Mouse (Mus musculus): ENCODE data around the gene Egln1. TPM values are rescaled to one million over a fixed set of nuclear protein-coding genes. Genes with fewer than 3 reads are reported as not detected.

Egln1 gene
- polyA plus RNA-seq, 1 experiment from 2014 or later: 3.5 TPM

DNA sequence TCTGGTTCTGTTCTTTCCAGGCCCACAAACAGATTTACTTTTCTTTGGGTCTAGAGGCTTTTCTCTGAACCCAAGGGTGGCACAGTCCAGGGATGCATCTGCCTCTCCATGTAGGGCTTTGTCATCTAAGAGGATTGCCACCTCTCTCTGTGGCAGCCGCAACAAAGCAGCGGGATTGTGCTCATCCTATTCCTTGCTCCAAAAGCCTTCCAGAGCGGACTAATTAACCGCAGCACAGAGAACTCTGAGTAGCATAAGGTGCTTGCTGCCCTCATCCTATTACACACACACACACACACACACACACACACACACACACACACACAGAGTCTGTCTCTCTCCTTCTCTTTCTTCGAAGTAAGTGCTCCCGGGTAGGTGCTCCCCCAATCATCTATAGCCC, 5.3 kb downstream of the Egln1 start:
- peaks cover 33% of the 10 kb centered on the region for H3K4me1 ChIP-seq (replicated peaks)
- H3K36me3 ChIP-seq (replicated peaks): peaks cover 19% of the 10 kb centered on the region
- no peak overlapping the region for H3K4me3 ChIP-seq (replicated peaks)
- no peak overlapping the region for H3K27ac ChIP-seq (replicated peaks)
- H3K9ac ChIP-seq: no peak overlapping the region
- H3K27me3 ChIP-seq: peaks cover 15% of the 10 kb centered on the region
- ATAC-seq (ENCODE audit: insufficient read depth): no peak
- H3K4me2 ChIP-seq: no peak overlapping the region
- WGBS (ENCODE audit: insufficient replicate concordance): 87% methylated on average over 6 of the region's 6 CpGs
- H3K9me3 ChIP-seq (replicated peaks): no peaks in the 10 kb centered on the region

DNA sequence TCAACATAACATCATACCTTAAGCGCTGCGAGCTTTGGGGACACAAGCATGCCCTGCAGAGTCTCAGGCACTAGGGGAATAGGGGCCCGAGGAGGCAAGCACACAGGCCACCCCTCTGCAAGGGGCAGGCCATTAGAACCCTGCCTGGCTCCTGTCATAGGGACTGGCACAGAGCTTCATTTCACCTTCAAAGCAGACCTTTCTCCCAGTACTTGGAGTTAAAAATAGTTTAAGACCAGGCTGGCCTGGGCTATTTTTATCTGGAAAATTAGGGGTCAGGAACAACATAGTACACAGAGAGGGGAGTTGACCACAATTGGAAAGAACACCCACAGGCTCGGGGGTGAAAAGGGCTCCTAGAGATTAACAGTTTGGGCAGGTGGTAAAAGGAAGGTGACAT, 11.8 kb downstream of the Egln1 start:
- Histone ChIP-seq H3K36me3 (replicated peaks) (peaks cover 16% of the 10 kb centered on the region; the same call in 1 of the 2 replicates), H3K4me1 (replicated peaks) (no peaks in the 10 kb centered on the region), H3K9me3 (replicated peaks) (no peaks in the 10 kb centered on the region), H3K9ac (no peak overlapping the region), H3K27ac (replicated peaks) (no peak overlapping the region), H3K4me2 (no peak overlapping the region), H3K27me3 (no peaks in the 10 kb centered on the region), H3K4me3 (replicated peaks) (no peak overlapping the region)
- ATAC-seq (ENCODE audit: insufficient read depth): no peak
- 68% methylated on average over 4 of the region's 4 CpGs for WGBS (ENCODE audit: insufficient replicate concordance)

DNA sequence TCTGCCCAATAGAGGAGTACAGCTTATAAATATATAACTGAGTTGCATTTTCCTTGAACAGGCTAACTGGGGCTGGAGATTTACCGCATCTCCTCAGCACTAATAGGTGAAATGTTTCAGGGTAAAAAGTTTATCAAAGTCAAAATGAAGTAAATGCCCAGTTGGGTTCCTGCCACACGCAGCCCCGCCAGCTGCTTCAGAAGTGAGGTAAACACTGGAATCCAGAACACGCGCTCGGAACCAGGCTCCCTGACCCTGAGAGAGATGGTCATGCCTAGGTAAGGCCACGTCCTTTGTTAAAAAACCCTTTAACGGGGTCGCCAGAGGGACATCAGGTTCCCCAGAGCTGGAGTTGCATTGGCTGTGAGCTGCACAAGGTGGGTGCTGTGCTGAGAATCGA, 12.4 kb downstream of the Egln1 start:
- H3K4me3 ChIP-seq (replicated peaks): no peak overlapping the region
- no peaks in the 10 kb centered on the region for H3K4me1 ChIP-seq (replicated peaks)
- 86% methylated on average over 10 of the region's 10 CpGs for WGBS (ENCODE audit: insufficient replicate concordance)
- H3K36me3 ChIP-seq (replicated peaks): peaks cover 14% of the 10 kb centered on the region; the same call in 1 of the 2 replicates
- ATAC-seq (ENCODE audit: insufficient read depth): no peak
- H3K27me3 ChIP-seq: no peaks in the 10 kb centered on the region
- H3K9me3 ChIP-seq (replicated peaks): no peaks in the 10 kb centered on the region
- H3K9ac ChIP-seq: no peak overlapping the region
- H3K27ac ChIP-seq (replicated peaks): no peak overlapping the region
- H3K4me2 ChIP-seq: no peak overlapping the region

DNA sequence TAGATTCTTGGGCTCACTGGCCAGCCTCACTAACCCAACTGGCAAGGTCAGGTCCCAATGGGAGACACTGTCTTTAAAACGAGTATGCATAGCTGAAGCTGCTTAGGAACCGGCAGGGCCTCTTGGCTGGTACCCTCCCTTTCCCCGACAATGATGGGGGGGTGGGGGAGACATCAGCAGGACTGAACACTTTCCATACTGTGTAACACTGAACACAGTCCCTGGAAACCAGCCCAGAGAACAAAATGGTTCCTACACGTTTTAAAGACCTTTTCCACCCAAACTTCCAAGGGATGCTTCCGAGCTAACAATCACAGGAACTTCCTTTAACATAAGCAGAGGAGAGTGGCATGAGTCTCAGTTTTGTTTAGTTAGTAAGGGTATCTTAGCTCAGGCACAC, 14.0 kb downstream of the Egln1 start:
- no peaks in the 10 kb centered on the region for H3K9me3 ChIP-seq (replicated peaks)
- ATAC-seq (ENCODE audit: insufficient read depth): no peak
- peaks cover 6% of the 10 kb centered on the region; the same call in 1 of the 2 replicates for H3K36me3 ChIP-seq (replicated peaks)
- H3K9ac ChIP-seq: no peak overlapping the region
- no peak overlapping the region for H3K27ac ChIP-seq (replicated peaks)
- peaks cover 5% of the 10 kb centered on the region for H3K4me1 ChIP-seq (replicated peaks)
- WGBS (ENCODE audit: insufficient replicate concordance): 60% methylated on average over 5 of the region's 5 CpGs
- no peaks in the 10 kb centered on the region for H3K27me3 ChIP-seq
- no peak overlapping the region for H3K4me2 ChIP-seq
- H3K4me3 ChIP-seq (replicated peaks): no peak overlapping the region

DNA sequence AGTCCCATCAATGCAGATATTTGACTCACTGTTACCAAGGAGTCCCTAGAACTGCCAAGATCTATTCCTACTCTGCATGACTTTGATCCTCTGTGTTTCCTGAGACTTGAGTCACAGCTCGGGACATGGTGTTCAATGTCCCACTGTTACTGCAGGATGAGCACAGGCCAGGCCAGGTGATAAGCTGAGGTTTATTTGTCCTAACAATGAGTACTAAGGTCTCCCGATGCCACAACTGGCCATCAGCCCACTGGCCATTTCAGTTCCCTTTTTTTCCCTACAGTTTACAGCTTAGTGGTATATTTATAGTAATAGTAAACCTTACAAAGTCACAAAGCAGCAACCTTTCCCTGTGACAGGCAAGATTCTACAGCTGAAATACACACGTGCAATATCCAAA, 16.7 kb downstream of the Egln1 start:
- Histone ChIP-seq H3K4me3 (replicated peaks) (no peak overlapping the region), H3K27ac (replicated peaks) (no peak overlapping the region), H3K4me1 (replicated peaks) (peaks cover 11% of the 10 kb centered on the region), H3K9ac (no peak overlapping the region), H3K27me3 (no peaks in the 10 kb centered on the region), H3K36me3 (replicated peaks) (no peaks in the 10 kb centered on the region), H3K4me2 (no peak overlapping the region), H3K9me3 (replicated peaks) (no peaks in the 10 kb centered on the region)
- 47% methylated on average over 3 of the region's 3 CpGs for WGBS (ENCODE audit: insufficient replicate concordance)
- ATAC-seq (ENCODE audit: insufficient read depth): no peak

DNA sequence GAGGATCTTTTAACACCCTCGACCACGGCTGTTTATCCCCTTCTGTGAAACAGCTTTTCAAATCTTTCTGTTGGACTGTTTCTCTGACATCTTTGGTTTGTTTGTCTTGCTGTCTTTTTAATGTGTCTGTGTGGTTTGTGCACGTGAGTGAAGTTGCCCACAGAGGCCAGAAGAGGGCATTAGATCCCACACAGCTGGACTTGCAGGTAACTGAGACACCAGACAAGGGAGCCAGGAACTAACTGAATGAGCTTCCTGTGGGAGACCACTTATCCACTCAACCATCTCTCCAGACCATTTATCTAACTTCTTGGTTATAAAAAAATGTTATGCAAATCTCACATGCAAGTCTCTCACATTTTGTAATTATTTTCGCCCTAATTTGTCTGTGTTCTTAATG, 18.5 kb downstream of the Egln1 start:
- 75% methylated on average over 4 of the region's 4 CpGs for WGBS (ENCODE audit: insufficient replicate concordance)
- no peak overlapping the region for H3K4me3 ChIP-seq (replicated peaks)
- H3K27me3 ChIP-seq: no peaks in the 10 kb centered on the region
- no peaks in the 10 kb centered on the region for H3K9me3 ChIP-seq (replicated peaks)
- peaks cover 23% of the 10 kb centered on the region for H3K4me1 ChIP-seq (replicated peaks)
- H3K9ac ChIP-seq: no peak overlapping the region
- H3K4me2 ChIP-seq: no peak overlapping the region
- H3K27ac ChIP-seq (replicated peaks): no peak overlapping the region
- ATAC-seq (ENCODE audit: insufficient read depth): no peak
- no peaks in the 10 kb centered on the region for H3K36me3 ChIP-seq (replicated peaks)

DNA sequence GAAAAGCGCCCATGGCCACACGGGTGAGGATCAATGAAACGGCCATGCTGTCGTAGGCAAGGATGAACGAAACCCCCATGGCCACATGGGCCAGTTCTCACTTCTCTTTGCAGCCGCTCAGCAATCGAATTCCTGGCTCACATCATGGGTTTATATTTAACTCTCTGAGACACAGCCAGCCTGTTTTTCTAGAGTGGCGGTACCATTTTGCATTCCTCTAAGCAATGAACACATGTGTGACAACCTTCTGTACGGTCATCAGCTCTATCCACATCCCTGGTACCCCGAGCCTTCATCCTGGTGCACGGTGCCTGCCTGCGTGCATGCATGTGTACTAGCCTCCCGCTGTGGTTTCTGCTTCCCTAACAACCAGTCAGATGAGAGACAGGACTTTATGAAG, 19.0 kb downstream of the Egln1 start:
- 73% methylated on average over 13 of the region's 13 CpGs for WGBS (ENCODE audit: insufficient replicate concordance)
- H3K27ac ChIP-seq (replicated peaks): no peak overlapping the region
- no peak for ATAC-seq (ENCODE audit: insufficient read depth)
- H3K4me3 ChIP-seq (replicated peaks): no peak overlapping the region
- H3K4me2 ChIP-seq: no peak overlapping the region
- H3K4me1 ChIP-seq (replicated peaks): peaks cover 28% of the 10 kb centered on the region
- no peaks in the 10 kb centered on the region for H3K9me3 ChIP-seq (replicated peaks)
- no peaks in the 10 kb centered on the region for H3K27me3 ChIP-seq
- no peaks in the 10 kb centered on the region for H3K36me3 ChIP-seq (replicated peaks)
- H3K9ac ChIP-seq: no peak overlapping the region

DNA sequence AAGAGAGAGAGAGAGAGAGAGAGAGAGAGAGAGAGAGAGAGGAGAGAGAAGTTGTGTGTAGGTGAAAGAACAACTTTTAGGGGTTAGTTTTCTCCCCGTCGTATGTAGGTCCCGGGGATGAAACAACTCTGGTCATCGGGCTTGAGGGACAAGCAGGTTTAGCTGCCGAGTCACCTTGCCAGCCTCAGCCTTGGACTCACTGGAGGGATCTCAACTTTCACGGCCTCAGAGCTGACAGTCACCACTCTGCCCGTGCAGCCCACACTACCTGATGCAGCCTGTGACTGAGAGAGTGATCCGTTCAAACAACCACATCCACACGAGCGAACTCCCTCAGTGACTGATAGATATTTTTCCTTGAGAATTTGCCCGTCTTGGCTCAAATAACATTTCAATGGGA, 20.1 kb downstream of the Egln1 start:
- H3K9me3 ChIP-seq (replicated peaks): no peaks in the 10 kb centered on the region
- H3K27me3 ChIP-seq: no peaks in the 10 kb centered on the region
- no peak overlapping the region for H3K27ac ChIP-seq (replicated peaks)
- peaks cover 31% of the 10 kb centered on the region for H3K4me1 ChIP-seq (replicated peaks)
- H3K9ac ChIP-seq: no peak overlapping the region
- ATAC-seq (ENCODE audit: insufficient read depth): no peak
- no peak overlapping the region for H3K4me2 ChIP-seq
- no peak overlapping the region for H3K4me3 ChIP-seq (replicated peaks)
- WGBS (ENCODE audit: insufficient replicate concordance): 81% methylated on average over 11 of the region's 11 CpGs
- no peaks in the 10 kb centered on the region for H3K36me3 ChIP-seq (replicated peaks)

DNA sequence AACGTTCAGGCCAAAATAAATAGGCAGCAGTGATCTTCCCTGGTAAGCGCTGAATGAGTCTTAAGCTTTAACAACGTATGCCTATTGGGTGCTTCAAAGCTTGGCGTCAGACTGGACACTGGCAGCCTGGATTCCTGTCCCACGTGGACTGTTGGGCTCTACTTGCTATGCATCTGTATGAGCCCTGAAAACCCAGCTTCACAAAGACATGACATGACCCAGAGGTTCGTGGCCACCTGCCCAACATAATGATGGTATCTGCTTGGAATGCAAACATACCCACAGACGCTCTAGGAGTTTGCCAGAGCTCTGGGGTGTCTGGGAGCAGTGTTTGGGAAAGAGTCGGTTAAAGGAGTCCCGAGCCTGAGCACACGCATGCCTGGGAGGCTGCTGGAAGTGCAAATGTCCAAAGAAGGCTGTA, 22.8 kb downstream of the Egln1 start:
- Histone ChIP-seq H3K27ac (replicated peaks) (no peak overlapping the region), H3K9me3 (replicated peaks) (no peaks in the 10 kb centered on the region), H3K4me1 (replicated peaks) (peaks cover 54% of the 10 kb centered on the region), H3K4me3 (replicated peaks) (no peak overlapping the region), H3K4me2 (no peak overlapping the region), H3K36me3 (replicated peaks) (no peaks in the 10 kb centered on the region), H3K27me3 (no peaks in the 10 kb centered on the region), H3K9ac (no peak overlapping the region)
- WGBS (ENCODE audit: insufficient replicate concordance): 57% methylated on average over 10 of the region's 10 CpGs
- no peak for ATAC-seq (ENCODE audit: insufficient read depth)

DNA sequence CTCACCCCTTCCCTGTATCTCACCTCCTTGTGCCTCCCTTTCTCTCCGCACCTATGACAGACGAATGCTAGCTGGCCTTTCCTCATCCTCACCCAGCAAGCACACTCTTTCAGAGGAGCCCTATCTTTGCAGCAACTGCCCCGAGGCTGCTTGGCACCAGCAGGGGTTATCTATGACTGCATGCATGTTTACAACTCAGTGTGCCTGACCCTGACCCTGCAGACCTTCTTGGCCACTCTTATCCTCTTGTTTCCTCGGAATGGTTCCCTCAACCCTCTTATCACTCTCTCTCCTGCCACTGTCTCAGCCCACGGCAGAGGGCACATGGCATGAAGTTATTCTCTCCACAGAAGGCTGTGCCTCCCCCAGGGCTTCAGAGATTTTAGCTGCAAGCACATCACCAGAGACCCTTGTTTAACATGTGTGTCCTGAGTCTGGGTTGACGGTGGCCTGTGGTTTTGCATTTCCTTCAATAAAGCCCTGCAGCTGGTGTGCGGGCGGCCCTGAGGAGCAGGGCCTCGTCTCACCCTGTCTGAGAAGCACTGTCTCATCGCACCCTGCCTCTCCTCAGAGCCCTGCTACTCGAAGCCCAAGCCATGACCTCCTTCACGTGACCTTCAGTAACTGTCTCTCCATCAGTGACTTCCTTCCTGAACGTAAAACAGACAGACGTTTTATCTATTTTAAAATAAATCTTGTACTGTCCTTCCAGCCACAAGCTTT, 23.4 kb downstream of the Egln1 start:
- Histone ChIP-seq H3K27me3 (no peaks in the 10 kb centered on the region), H3K4me3 (replicated peaks) (no peak overlapping the region), H3K4me2 (peak overlapping the region; percentile 15; the same call in 1 of the 2 replicates), H3K9ac (no peak overlapping the region), H3K4me1 (replicated peaks) (peaks cover 58% of the 10 kb centered on the region), H3K9me3 (replicated peaks) (no peaks in the 10 kb centered on the region), H3K27ac (replicated peaks) (no peak overlapping the region), H3K36me3 (replicated peaks) (no peaks in the 10 kb centered on the region)
- ATAC-seq (ENCODE audit: insufficient read depth): peak; percentile 56
- WGBS (ENCODE audit: insufficient replicate concordance): 17% methylated on average over 14 of the region's 14 CpGs

DNA sequence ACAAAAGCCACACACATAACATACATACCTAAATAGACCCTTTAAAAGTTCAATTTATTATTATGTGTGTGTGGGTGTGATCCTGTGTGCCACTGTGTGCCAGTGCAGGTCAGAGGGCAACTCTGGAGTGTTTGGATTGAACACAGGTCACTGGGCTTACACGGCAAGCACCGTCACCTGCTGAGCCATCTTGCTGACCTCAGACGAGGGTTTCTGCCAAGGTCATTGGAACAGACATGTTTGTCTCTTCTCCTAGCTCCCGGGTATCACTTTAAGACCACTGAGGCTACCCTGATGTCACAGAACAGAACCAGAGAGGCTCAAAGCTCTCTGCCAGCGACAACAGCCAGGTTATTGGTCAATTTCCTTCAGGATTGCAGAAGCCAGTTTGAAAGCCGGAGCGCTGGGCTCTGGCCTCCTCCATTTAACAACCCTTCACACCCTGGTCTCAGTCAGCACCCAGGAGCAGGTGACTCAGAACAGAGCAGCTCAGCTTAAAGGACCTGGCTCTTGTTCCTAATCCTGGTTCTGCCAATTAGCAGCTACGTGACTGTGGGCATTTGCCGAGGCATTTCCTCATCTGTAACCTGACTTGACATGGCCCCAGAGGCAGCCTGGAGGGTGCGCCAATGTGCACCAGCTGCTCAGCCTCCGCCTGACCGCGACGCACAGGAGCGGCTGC, 25.0 kb downstream of the Egln1 start:
- no peak for ATAC-seq (ENCODE audit: insufficient read depth)
- no peaks in the 10 kb centered on the region for H3K36me3 ChIP-seq (replicated peaks)
- H3K4me3 ChIP-seq (replicated peaks): no peak overlapping the region
- H3K9me3 ChIP-seq (replicated peaks): no peaks in the 10 kb centered on the region
- H3K9ac ChIP-seq: no peak overlapping the region
- H3K27ac ChIP-seq (replicated peaks): no peak overlapping the region
- peaks cover 47% of the 10 kb centered on the region for H3K4me1 ChIP-seq (replicated peaks)
- WGBS (ENCODE audit: insufficient replicate concordance): 80% methylated on average over 15 of the region's 15 CpGs
- H3K27me3 ChIP-seq: no peaks in the 10 kb centered on the region
- H3K4me2 ChIP-seq: no peak overlapping the region
